Mouse (Mus musculus): ENCODE data around the gene Ago3. TPM values are rescaled to one million over a fixed set of nuclear protein-coding genes. Genes with fewer than 3 reads are reported as not detected.

Ago3 gene
- total and polyA plus RNA-seq, 3 experiments = 5.3 to 6.7 (median 5.3) TPM

GRCm38 (mm10) chr4:126434094-126434493, 4.7 kb upstream of the Ago3 start:
- H3K9ac ChIP-seq (ENCODE audit: insufficient read depth, low read depth) = no peak overlapping the region
- H3K4me1 ChIP-seq (ENCODE audit: control insufficient read depth in 1 of 2, insufficient read depth in 2 of 2) = peaks cover 4 to 55% of the 10 kb centered on the region in 2 experiments
- dilution Hi-C loops (cut with MboI; ENCODE audit: extremely low pct_ligation_motif_present, extremely low pct_unique_long_range_greater_than_20kb, low sequenced_read_pairs) = no loop called here
- H3K4me2 ChIP-seq (ENCODE audit: insufficient read depth, low read depth, poor library complexity, severe bottlenecking) = no peak overlapping the region
- peaks cover 15 to 54% of the 10 kb centered on the region in 2 experiments for H3K36me3 ChIP-seq (replicated peaks in 1 of 2; ENCODE audit: control insufficient read depth in 1 of 2, insufficient read depth in 1 of 2, low read length in 1 of 2)
- H3K27ac ChIP-seq (ENCODE audit: insufficient read depth, low read depth) = no peak overlapping the region
- TF ChIP-seq ZNF384 (IDR thresholded peaks at IDR 0.05; ENCODE audit: low read depth, low read length) (no peak), SMC3 (IDR thresholded peaks at IDR 0.05; ENCODE audit: low read depth, low read length) (no peak), USF1 (IDR thresholded peaks at IDR 0.05; ENCODE audit: low read depth, low read length) (no peak), TCF12 (IDR thresholded peaks at IDR 0.05; ENCODE audit: low read depth, low read length) (no peak), ETS1 (conservative IDR thresholded peaks at IDR 0.05; ENCODE audit: low read depth, low read length) (no peak), MXI1 (IDR thresholded peaks at IDR 0.05; ENCODE audit: low read depth, low read length) (no peak), RCOR1 (conservative IDR thresholded peaks at IDR 0.05; ENCODE audit: low read depth, low read length) (no peak), UBTF (IDR thresholded peaks at IDR 0.05; ENCODE audit: low read depth, low read length) (no peak), E2F4 (IDR thresholded peaks at IDR 0.05; ENCODE audit: insufficient replicate concordance, low read depth, low read length) (no peak), MAX (IDR thresholded peaks at IDR 0.05; ENCODE audit: low read length) (no peak), CTCF (conservative IDR thresholded peaks at IDR 0.05 in 1 of 2, IDR thresholded peaks at IDR 0.05 in 1 of 2; ENCODE audit: low read depth in 2 of 2, low read length in 2 of 2) (no peak), POLR2A (IDR thresholded peaks at IDR 0.05; ENCODE audit: low read depth, low read length) (no peak), ZC3H11A (IDR thresholded peaks at IDR 0.05; ENCODE audit: low read depth, low read length) (no peak), TBP (conservative IDR thresholded peaks at IDR 0.05; ENCODE audit: low read depth, low read length) (no peak), MYC (IDR thresholded peaks at IDR 0.05; ENCODE audit: low read depth, low read length) (no peak), NELFE (IDR thresholded peaks at IDR 0.05; ENCODE audit: low read depth, low read length) (no peak), MEF2A (IDR thresholded peaks at IDR 0.05; ENCODE audit: borderline replicate concordance, low read depth, low read length) (no peak), ELF1 (IDR thresholded peaks at IDR 0.05; ENCODE audit: low read depth, low read length) (no peak), MAZ (IDR thresholded peaks at IDR 0.05; ENCODE audit: low read depth, low read length) (no peak)
- no peak for DNase-seq (ENCODE audit: extremely low read depth)
- H3K4me3 ChIP-seq (replicated peaks in 1 of 3; ENCODE audit: low read depth in 2 of 3, low read length in 2 of 3, poor library complexity in 1 of 3) = no peak overlapping the region
- H3K9me3 ChIP-seq (replicated peaks; ENCODE audit: low read length) = no peaks in the 10 kb centered on the region
- in situ Hi-C loops (cut with MboI; ENCODE audit: low pct_ligation_motif_present, low pct_unique_long_range_greater_than_20kb, low sequenced_read_pairs) = no loop called here
- no peaks in the 10 kb centered on the region for H3K27me3 ChIP-seq (replicated peaks)
- no peaks in the 10 kb centered on the region; the same call in 1 of the 2 replicates for H3K79me2 ChIP-seq (replicated peaks; ENCODE audit: control insufficient read depth, extremely low read depth, insufficient read depth, poor library complexity, severe bottlenecking)

- Histone ChIP-seq H3K9me3 (replicated peaks; ENCODE audit: low read length) (no peaks in the 10 kb centered on the region), H3K36me3 (replicated peaks in 1 of 2; ENCODE audit: control insufficient read depth in 1 of 2, insufficient read depth in 1 of 2, low read length in 1 of 2) (peaks cover 8 to 49% of the 10 kb centered on the region in 2 experiments), H3K4me1 (ENCODE audit: control insufficient read depth in 1 of 2, insufficient read depth in 2 of 2) (peaks cover 0 to 50% of the 10 kb centered on the region in 2 experiments; a peak in 2 of 4 replicates), H3K9ac (ENCODE audit: insufficient read depth, low read depth) (no peak overlapping the region), H3K4me3 (replicated peaks in 1 of 3; ENCODE audit: low read depth in 2 of 3, low read length in 2 of 3, poor library complexity in 1 of 3) (no peak overlapping the region), H3K79me2 (replicated peaks; ENCODE audit: control insufficient read depth, extremely low read depth, insufficient read depth, poor library complexity, severe bottlenecking) (no peaks in the 10 kb centered on the region; the same call in 1 of the 2 replicates), H3K27ac (ENCODE audit: insufficient read depth, low read depth) (no peak overlapping the region), H3K27me3 (replicated peaks) (no peaks in the 10 kb centered on the region), H3K4me2 (ENCODE audit: insufficient read depth, low read depth, poor library complexity, severe bottlenecking) (no peak overlapping the region)
- dilution Hi-C loops (cut with MboI; ENCODE audit: extremely low pct_ligation_motif_present, extremely low pct_unique_long_range_greater_than_20kb, low sequenced_read_pairs) = no loop called here
- DNase-seq (ENCODE audit: extremely low read depth) = no peak
- no peak for TF ChIP-seq ZKSCAN1 (IDR thresholded peaks at IDR 0.05; ENCODE audit: borderline replicate concordance, low read depth, low read length)
- no peak for TF ChIP-seq TCF12 (IDR thresholded peaks at IDR 0.05; ENCODE audit: low read depth, low read length)
- no peak for TF ChIP-seq MAFK (IDR thresholded peaks at IDR 0.05; ENCODE audit: insufficient replicate concordance, low read length)
- TF ChIP-seq UBTF (IDR thresholded peaks at IDR 0.05; ENCODE audit: low read depth, low read length) = no peak
- no peak for TF ChIP-seq KAT2A (IDR thresholded peaks at IDR 0.05; ENCODE audit: insufficient replicate concordance, low read length)
- no peak for TF ChIP-seq EP300 (IDR thresholded peaks at IDR 0.05; ENCODE audit: low read length)
- TF ChIP-seq ZMIZ1 (IDR thresholded peaks at IDR 0.05; ENCODE audit: low read depth, low read length) = no peak
- no peak for TF ChIP-seq USF2 (conservative IDR thresholded peaks at IDR 0.05; ENCODE audit: low read depth, low read length)
- no peak for TF ChIP-seq JUND (conservative IDR thresholded peaks at IDR 0.05; ENCODE audit: low read depth, low read length)
- no peak for TF ChIP-seq SMC3 (IDR thresholded peaks at IDR 0.05; ENCODE audit: low read depth, low read length)
- TF ChIP-seq SIN3A (IDR thresholded peaks at IDR 0.05; ENCODE audit: low read length) = no peak
- no peak for TF ChIP-seq NELFE (IDR thresholded peaks at IDR 0.05; ENCODE audit: low read depth, low read length)
- TF ChIP-seq MYC (IDR thresholded peaks at IDR 0.05; ENCODE audit: low read depth, low read length) = no peak
- TF ChIP-seq ZNF384 (IDR thresholded peaks at IDR 0.05; ENCODE audit: low read depth, low read length) = no peak
- TF ChIP-seq POLR2A (IDR thresholded peaks at IDR 0.05; ENCODE audit: low read depth, low read length) = no peak
- TF ChIP-seq RCOR1 (conservative IDR thresholded peaks at IDR 0.05; ENCODE audit: low read depth, low read length) = no peak
- no peak for TF ChIP-seq RAD21 (IDR thresholded peaks at IDR 0.05; ENCODE audit: low read depth, low read length)
- no peak for TF ChIP-seq E2F4 (IDR thresholded peaks at IDR 0.05; ENCODE audit: insufficient replicate concordance, low read depth, low read length)
- in situ Hi-C loops (cut with MboI; ENCODE audit: low pct_ligation_motif_present, low pct_unique_long_range_greater_than_20kb, low sequenced_read_pairs) = no loop called here
Observed at GRCm38 (mm10) chr4:126433175-126433574, 3.8 kb upstream of the Ago3 start.

Measured in CH12.LX (cell line).